In the genomic region with DNA sequence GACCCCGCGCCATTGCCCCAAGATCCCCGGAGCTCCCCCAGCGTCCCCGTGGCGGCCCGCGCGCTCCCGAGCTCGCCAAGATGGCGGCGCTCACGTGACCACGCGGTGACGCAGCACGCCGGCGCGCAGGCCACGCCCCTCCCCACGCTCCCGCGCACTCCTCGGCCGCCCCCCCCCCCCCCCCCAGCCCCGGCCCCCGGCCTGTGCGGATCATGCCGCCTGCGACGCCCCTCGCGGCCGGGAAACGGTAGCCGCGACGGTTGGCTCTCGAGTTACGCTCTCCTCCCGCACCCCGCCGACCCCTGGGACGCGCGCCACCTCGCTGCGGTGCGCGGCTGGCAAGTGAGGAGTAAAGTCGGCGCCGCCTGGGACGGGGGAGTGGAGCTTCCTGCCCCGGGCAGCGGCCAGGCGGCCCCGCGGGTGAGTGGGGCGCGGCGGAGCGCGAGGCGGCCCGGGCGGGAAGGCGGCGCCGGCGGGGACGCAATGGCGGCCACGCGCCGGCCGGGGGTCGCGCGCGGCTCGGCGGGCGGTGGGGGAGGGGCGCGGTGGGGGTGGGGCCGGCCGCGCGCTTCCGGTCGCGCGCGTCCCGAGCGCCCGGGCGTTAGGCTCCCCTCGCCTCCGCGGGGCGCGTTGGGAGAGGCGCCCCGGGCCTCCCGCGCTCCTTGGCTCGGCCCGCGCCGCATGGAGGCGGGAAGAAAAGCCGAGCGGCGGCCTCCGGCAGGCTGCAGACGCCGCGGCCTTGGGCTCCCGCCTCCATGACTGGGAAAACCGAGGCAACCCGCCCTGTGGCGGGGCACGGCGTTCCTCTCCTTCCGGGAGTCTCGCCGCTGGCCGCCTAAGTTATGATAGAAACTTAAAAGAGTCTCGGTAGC, we compare ENCODE assay signal across 8 mouse cellular contexts. TPM values are rescaled to one million over a fixed set of nuclear protein-coding genes. Genes with fewer than 3 reads are reported as not detected.
A peak's percentile ranks its signal among the peaks of the same experiment; 100 is the strongest.
DNase-seq lines count a peak whose midpoint lies in the region; ATAC-seq and TF ChIP-seq lines count a peak whose summit lies in the region.

Atf1 (plus strand) TSS at position 157 of the 872 bp plus-strand sequence.

- TF ChIP-seq CTCF in E14TG2a.4 (conservative IDR thresholded peaks at IDR 0.05; ENCODE audit: low read length) = no peak
- peak; percentile 60 for TF ChIP-seq CTCF in stomach, postnatal 0 days (IDR thresholded peaks at IDR 0.05; ENCODE audit: low read depth)

- WGBS in forebrain, embryonic 11.5 days = under 1% methylated on average over 78 of the region's 133 CpGs
- under 1% methylated on average over 86 of the region's 133 CpGs for WGBS in heart, embryonic 15.5 days
- WGBS in liver, embryonic 16.5 days (ENCODE audit: insufficient replicate concordance) = under 1% methylated on average over 77 of the region's 133 CpGs
- under 1% methylated on average over 119 of the region's 133 CpGs for WGBS in neural tube, embryonic 12.5 days
- under 1% methylated on average over 88 of the region's 133 CpGs for WGBS in stomach, postnatal 0 days

- peak within 1 kb of the TSS; percentile 88 for H3K4me3 ChIP-seq in E14TG2a.4 (replicated peaks; ENCODE audit: low read length)
- peak within 1 kb of the TSS; percentile 84 for H3K4me3 ChIP-seq in forebrain, embryonic 11.5 days (ENCODE audit: low read depth, low read length)
- peak within 1 kb of the TSS; percentile 90 for H3K4me3 ChIP-seq in heart, embryonic 15.5 days
- peak within 1 kb of the TSS; percentile 87 for H3K4me3 ChIP-seq in liver, embryonic 16.5 days (ENCODE audit: low read depth, low read length)
- peak within 1 kb of the TSS; percentile 87 for H3K4me3 ChIP-seq in neural tube, embryonic 12.5 days
- H3K4me3 ChIP-seq in stomach, postnatal 0 days (ENCODE audit: low read depth, low read length) = peak within 1 kb of the TSS; percentile 83

- peaks cover 59% of the 10 kb centered on the region for H3K4me1 ChIP-seq in E14TG2a.4 (replicated peaks; ENCODE audit: low read depth, low read length)
- H3K4me1 ChIP-seq in forebrain, embryonic 11.5 days (replicated peaks; ENCODE audit: control insufficient read depth, insufficient read depth, low read length) = peaks cover 8% of the 10 kb centered on the region; the same call in 1 of the 2 replicates
- peaks cover 31% of the 10 kb centered on the region for H3K4me1 ChIP-seq in heart, embryonic 15.5 days (replicated peaks)
- peaks cover 45% of the 10 kb centered on the region for H3K4me1 ChIP-seq in liver, embryonic 16.5 days (ENCODE audit: control insufficient read depth, low read depth, low read length)
- peaks cover 18% of the 10 kb centered on the region for H3K4me1 ChIP-seq in neural tube, embryonic 12.5 days
- H3K4me1 ChIP-seq in stomach, postnatal 0 days (replicated peaks; ENCODE audit: control insufficient read depth, insufficient read depth) = no peaks in the 10 kb centered on the region

- peaks cover 60% of the 10 kb centered on the region for H3K36me3 ChIP-seq in E14TG2a.4 (ENCODE audit: insufficient read depth, low read length)
- no peaks in the 10 kb centered on the region for H3K36me3 ChIP-seq in forebrain, embryonic 11.5 days (ENCODE audit: control insufficient read depth, insufficient read depth, low read length)
- no peaks in the 10 kb centered on the region for H3K36me3 ChIP-seq in heart, embryonic 15.5 days
- H3K36me3 ChIP-seq in liver, embryonic 16.5 days (ENCODE audit: control insufficient read depth, insufficient read depth) = peaks cover 2% of the 10 kb centered on the region; the same call in 1 of the 2 replicates
- peaks cover under 1% of the 10 kb centered on the region; the same call in 1 of the 2 replicates for H3K36me3 ChIP-seq in neural tube, embryonic 12.5 days
- H3K36me3 ChIP-seq in stomach, postnatal 0 days (ENCODE audit: control insufficient read depth, insufficient read depth, low read length) = no peaks in the 10 kb centered on the region

- H3K4me2 ChIP-seq in forebrain, embryonic 11.5 days (ENCODE audit: low read depth, low read length, severe bottlenecking) = peak within 1 kb of the TSS; percentile 67
- peak within 1 kb of the TSS; percentile 68 for H3K4me2 ChIP-seq in heart, embryonic 15.5 days
- H3K4me2 ChIP-seq in liver, embryonic 16.5 days (ENCODE audit: low read depth, low read length) = peak within 1 kb of the TSS; percentile 79
- H3K4me2 ChIP-seq in neural tube, embryonic 12.5 days (replicated peaks) = peak within 1 kb of the TSS; percentile 76
- H3K4me2 ChIP-seq in stomach, postnatal 0 days (replicated peaks; ENCODE audit: low read depth) = peak within 1 kb of the TSS; percentile 56

- H3K27me3 ChIP-seq in E14TG2a.4 (ENCODE audit: insufficient read depth, low read length) = no peaks in the 10 kb centered on the region
- H3K27me3 ChIP-seq in forebrain, embryonic 11.5 days (ENCODE audit: control insufficient read depth, insufficient read depth, low read length) = no peaks in the 10 kb centered on the region
- H3K27me3 ChIP-seq in heart, embryonic 15.5 days = no peaks in the 10 kb centered on the region
- H3K27me3 ChIP-seq in liver, embryonic 16.5 days (ENCODE audit: control insufficient read depth, insufficient read depth, low read depth, low read length) = no peaks in the 10 kb centered on the region
- no peaks in the 10 kb centered on the region for H3K27me3 ChIP-seq in neural tube, embryonic 12.5 days (replicated peaks)
- no peaks in the 10 kb centered on the region for H3K27me3 ChIP-seq in stomach, postnatal 0 days (ENCODE audit: control insufficient read depth, insufficient read depth, low read length)

- peak; percentile 83 for ATAC-seq in forebrain, embryonic 11.5 days (replicated peaks; ENCODE audit: low FRiP score)
- ATAC-seq in heart, embryonic 15.5 days (replicated peaks; ENCODE audit: insufficient number of reproducible peaks, insufficient read depth, low FRiP score, low read depth) = peak; percentile 76
- peak; percentile 72 for ATAC-seq in liver, embryonic 16.5 days (ENCODE audit: low read depth)
- ATAC-seq in neural tube, embryonic 12.5 days (ENCODE audit: low FRiP score, low read depth) = peak; percentile 81
- peak; percentile 80 for ATAC-seq in stomach, postnatal 0 days (ENCODE audit: low FRiP score, low TSS enrichment)

- no peak for TF ChIP-seq EP300 in stomach, postnatal 0 days (optimal IDR thresholded peaks at IDR 0.05)

- peaks cover 21% of the 10 kb centered on the region for H3K9me3 ChIP-seq in E14TG2a.4 (ENCODE audit: low read length)
- peaks cover 1% of the 10 kb centered on the region; the same call in 1 of the 2 replicates for H3K9me3 ChIP-seq in forebrain, embryonic 11.5 days (ENCODE audit: control insufficient read depth, low read length)
- peaks cover 8% of the 10 kb centered on the region for H3K9me3 ChIP-seq in heart, embryonic 15.5 days (replicated peaks)
- H3K9me3 ChIP-seq in liver, embryonic 16.5 days (replicated peaks; ENCODE audit: control insufficient read depth, low read length) = no peaks in the 10 kb centered on the region
- peaks cover 10% of the 10 kb centered on the region for H3K9me3 ChIP-seq in neural tube, embryonic 12.5 days
- H3K9me3 ChIP-seq in stomach, postnatal 0 days (ENCODE audit: control insufficient read depth, low read length) = 0 out of 2 replicates have a peak, but pooled peaks cover 6% of the 10 kb centered on the region

- peak within 1 kb of the TSS; percentile 100 for H3K27ac ChIP-seq in forebrain, embryonic 11.5 days (ENCODE audit: low read depth, low read length)
- H3K27ac ChIP-seq in heart, embryonic 15.5 days = peak within 1 kb of the TSS; percentile 100
- H3K27ac ChIP-seq in liver, embryonic 16.5 days (ENCODE audit: low read length) = peak within 1 kb of the TSS; percentile 97
- peak within 1 kb of the TSS; percentile 100 for H3K27ac ChIP-seq in neural tube, embryonic 12.5 days
- peak within 1 kb of the TSS; percentile 100 for H3K27ac ChIP-seq in stomach, postnatal 0 days (replicated peaks)

- DNase-seq in c-Kit-positive CD71-negative TER-119-negative erythroid progenitor cells, embryonic 14.5 days (ENCODE audit: low read depth) = peak; percentile 79
- peak; percentile 97 for DNase-seq in forebrain, embryonic 11.5 days (ENCODE audit: low spot score)
- peak; percentile 96 for DNase-seq in kidney, postnatal 14 days
- DNase-seq in stomach, postnatal 0 days (ENCODE audit: low spot score) = peak; percentile 93

- peak within 1 kb of the TSS; percentile 99 for H3K9ac ChIP-seq in forebrain, embryonic 11.5 days (ENCODE audit: low read length)
- H3K9ac ChIP-seq in heart, embryonic 15.5 days = peak within 1 kb of the TSS; percentile 100
- peak within 1 kb of the TSS; percentile 95 for H3K9ac ChIP-seq in liver, embryonic 16.5 days (ENCODE audit: low read depth, low read length)
- H3K9ac ChIP-seq in neural tube, embryonic 12.5 days = peak within 1 kb of the TSS; percentile 99
- H3K9ac ChIP-seq in stomach, postnatal 0 days (ENCODE audit: low read length) = peak within 1 kb of the TSS; percentile 98

RNA-seq across cellular contexts. Expression of gene Atf1, which starts in this region (rescaled TPM):
- polyA plus RNA-seq in forebrain, embryonic 11.5 days (2014; fragmentation: Nextera tagmentation; extraction: Ambion mirVana) = 43.3 and 45.5 TPM in 2 replicates
- polyA plus RNA-seq in heart, embryonic 15.5 days (2015; fragmentation: Nextera tagmentation; extraction: Ambion mirVana) = 37.9 and 39.2 TPM in 2 replicates
- polyA plus RNA-seq in liver, embryonic 16.5 days (2015; fragmentation: Nextera tagmentation; extraction: Ambion mirVana) = 28.6 and 31.4 TPM in 2 replicates
- polyA plus RNA-seq in neural tube, embryonic 12.5 days (2016; fragmentation: Nextera tagmentation; extraction: Ambion mirVana) = 26.0 and 27.0 TPM in 2 replicates
- 27.3 and 27.7 TPM in 2 replicates for polyA plus RNA-seq in stomach, postnatal 0 days (2015; fragmentation: Nextera tagmentation; extraction: Ambion mirVana)

Comparison
In these comparisons a context has a peak if more than half of its experiments do, and no peak if none do; other contexts are left out.
1. Peak in every context shown above with its lines: DNase-seq, ATAC-seq, H3K4me3 ChIP-seq and H3K27ac ChIP-seq.